Mouse (Mus musculus): Measurements from ENCODE around the gene Rbm4.
"Not testable (repeated sequence)": the region's sequence is repeated elsewhere in the genome, so short reads cannot be mapped to it uniquely, and the experiment has no call there.

Rbm4 gene

GRCm38 (mm10) chr19:4793831-4794422 is at the start of gene Rbm4:
Gene Rbm4, minus strand, starts transcription at chr19:4793901.
- DNase-seq (ENCODE audit: low spot score in 2 of 2), result peak; percentile 97 to 99

GRCm38 (mm10) chr19:4842611-4843010 is 48.9 kb upstream of the Rbm4 start:
- DNase-seq (ENCODE audit: low spot score in 2 of 2), result no peak

- no peak for DNase-seq (ENCODE audit: low spot score in 2 of 2)
These were observed 47.1 kb upstream of the Rbm4 start for GRCm38 (mm10) chr19:4840848-4841247.

GRCm38 (mm10) chr19:4839149-4839548 is 45.4 kb upstream of the Rbm4 start, which contains the start of the genes Ccs and Ccdc87:
Gene Ccs, minus strand, starts transcription at chr19:4839332.
Gene Ccdc87, plus strand, starts transcription at chr19:4839366.
- DNase-seq (ENCODE audit: low spot score in 2 of 2), result peak; percentile 95 to 97

GRCm38 (mm10) chr19:4838526-4839140 is 44.9 kb upstream of the Rbm4 start:
- no peak for DNase-seq (ENCODE audit: low spot score in 2 of 2)

- DNase-seq (ENCODE audit: low spot score in 2 of 2), result no peak
These were observed 43.3 kb upstream of the Rbm4 start for GRCm38 (mm10) chr19:4837049-4837448.

GRCm38 (mm10) chr19:4836096-4836495 is 42.4 kb upstream of the Rbm4 start:
- no peak for DNase-seq (ENCODE audit: low spot score in 2 of 2)

- no peak for DNase-seq (ENCODE audit: low spot score in 2 of 2)
These were observed 40.3 kb upstream of the Rbm4 start for GRCm38 (mm10) chr19:4833977-4834376.

GRCm38 (mm10) chr19:4829156-4829555 is 35.5 kb upstream of the Rbm4 start:
- DNase-seq (ENCODE audit: low spot score in 2 of 2), result no peak

GRCm38 (mm10) chr19:4828444-4829114 is 34.9 kb upstream of the Rbm4 start:
- no peak for DNase-seq (ENCODE audit: low spot score in 2 of 2)

GRCm38 (mm10) chr19:4820678-4821303 is 27.1 kb upstream of the Rbm4 start:
- DNase-seq (ENCODE audit: low spot score in 2 of 2), result peak; percentile 61 to 68

- DNase-seq (ENCODE audit: low spot score in 2 of 2), result no peak
These were observed 23.6 kb upstream of the Rbm4 start for GRCm38 (mm10) chr19:4817182-4817835.

- no peak for DNase-seq (ENCODE audit: low spot score in 2 of 2)
These were observed 19.3 kb upstream of the Rbm4 start for GRCm38 (mm10) chr19:4813015-4813414.

GRCm38 (mm10) chr19:4812334-4812949 is 18.7 kb upstream of the Rbm4 start:
- not testable (repeated sequence) for DNase-seq (ENCODE audit: low spot score in 2 of 2)

GRCm38 (mm10) chr19:4811909-4812242 is 18.2 kb upstream of the Rbm4 start:
- no peak for DNase-seq (ENCODE audit: low spot score in 2 of 2)

GRCm38 (mm10) chr19:4811063-4811908 is 17.6 kb upstream of the Rbm4 start, which contains the start of the genes Gm21992 and Rbm14:
Gene Gm21992, minus strand, starts transcription at chr19:4811612.
Gene Rbm14, minus strand, starts transcription at chr19:4811634.
- peak; percentile 98 to 99 for DNase-seq (ENCODE audit: low spot score in 2 of 2)

GRCm38 (mm10) chr19:4810746-4811062 is 17.0 kb upstream of the Rbm4 start:
- no peak for DNase-seq (ENCODE audit: low spot score in 2 of 2)

- DNase-seq (ENCODE audit: low spot score in 2 of 2), result no peak
These were observed 16.6 kb upstream of the Rbm4 start for GRCm38 (mm10) chr19:4810309-4810708.

GRCm38 (mm10) chr19:4803283-4803682 is 9.6 kb upstream of the Rbm4 start:
- DNase-seq (ENCODE audit: low spot score in 2 of 2), result no peak

- no peak for DNase-seq (ENCODE audit: low spot score in 2 of 2)
These were observed 9.0 kb upstream of the Rbm4 start for GRCm38 (mm10) chr19:4802691-4803091.

GRCm38 (mm10) chr19:4799083-4799482 is 5.4 kb upstream of the Rbm4 start:
- DNase-seq (ENCODE audit: low spot score in 2 of 2), result no peak
